Mouse (Mus musculus): ENCODE results near the gene Cpn2.

GRCm38 (mm10) chr16:30296601-30297275, 29.4 kb upstream of the Cpn2 start:
- TF ChIP-seq TAL1 (conservative IDR thresholded peaks at IDR 0.05; ENCODE audit: low read depth, low read length) (no peak), CTCF (IDR thresholded peaks at IDR 0.05; ENCODE audit: low read depth, low read length) (no peak), GATA1 (IDR thresholded peaks at IDR 0.05; ENCODE audit: borderline replicate concordance, low read length) (no peak), POLR2AphosphoS5 (IDR thresholded peaks at IDR 0.05; ENCODE audit: insufficient replicate concordance, low read depth, low read length) (no peak)
